Mouse (Mus musculus): ENCODE measurements around the gene Tcf20. TPM values are rescaled to one million over a fixed set of nuclear protein-coding genes. Genes with fewer than 3 reads are reported as not detected.
A peak's percentile ranks its signal among the peaks of the same experiment; 100 is the strongest.

Tcf20 gene
- total RNA-seq, 2 experiments from 2014 or later: 49.9 to 59.1 TPM

DNA sequence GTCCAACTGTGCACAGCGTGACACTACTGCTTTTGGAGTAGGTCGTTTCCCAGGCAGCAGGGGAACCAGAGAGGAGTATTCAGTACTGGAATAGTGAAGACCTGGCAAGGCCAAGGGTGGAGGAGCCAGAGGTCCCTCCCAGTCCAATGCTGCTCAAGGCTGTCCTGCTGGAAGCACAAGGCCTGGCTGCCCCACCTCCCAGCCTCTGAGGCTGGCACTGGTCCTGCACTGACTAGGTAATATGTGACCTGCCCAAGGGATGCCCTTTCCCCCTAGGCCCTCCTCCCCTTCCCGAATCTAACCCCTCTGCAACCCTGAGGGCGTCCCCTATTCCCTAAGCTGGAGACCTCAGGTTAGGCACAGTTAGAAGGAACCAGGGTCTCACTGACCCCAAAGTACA, 25.1 kb downstream of the Tcf20 start:
- no peak for DNase-seq

GRCm38 (mm10) chr15:82960786-82961561, 26.7 kb downstream of the Tcf20 start:
- no peak for DNase-seq
- intact Hi-C loops (cut with DNase I): no loop called here

More for the DNA sequence above, 25.1 kb downstream of the Tcf20 start:
- intact Hi-C loops (cut with DNase I): no loop called here

- intact Hi-C loops (cut with DNase I): no loop called here
- DNase-seq: no peak
Observed at GRCm38 (mm10) chr15:82959151-82959550, 28.5 kb downstream of the Tcf20 start.

DNA sequence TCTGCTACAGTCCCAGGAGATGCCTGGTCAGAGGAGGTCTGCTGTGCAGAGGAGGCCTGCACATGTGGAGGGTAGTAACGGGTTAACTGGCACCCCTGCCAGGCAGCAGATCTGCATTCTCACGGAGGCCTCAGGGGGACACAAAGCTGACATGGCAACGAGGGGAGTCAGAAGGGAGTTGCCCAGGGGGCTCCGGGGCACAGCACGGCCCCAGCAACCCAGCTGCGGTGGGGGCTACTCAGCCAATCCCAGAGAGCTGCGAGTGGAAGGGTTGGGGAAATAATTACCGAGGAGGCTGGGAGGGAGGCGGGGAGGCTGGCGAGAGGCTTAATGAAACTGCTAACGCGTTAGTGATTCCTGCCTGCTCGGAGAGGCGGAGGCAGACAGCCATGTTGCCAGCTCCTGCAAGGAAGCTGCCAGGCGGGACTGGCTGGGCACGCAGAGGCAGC, 29.4 kb downstream of the Tcf20 start:
- intact Hi-C loops (cut with DNase I): no loop called here
- DNase-seq: no peak

GRCm38 (mm10) chr15:82956721-82957120, 31.0 kb downstream of the Tcf20 start:
- intact Hi-C loops (cut with DNase I): no loop called here
- DNase-seq: no peak

DNA sequence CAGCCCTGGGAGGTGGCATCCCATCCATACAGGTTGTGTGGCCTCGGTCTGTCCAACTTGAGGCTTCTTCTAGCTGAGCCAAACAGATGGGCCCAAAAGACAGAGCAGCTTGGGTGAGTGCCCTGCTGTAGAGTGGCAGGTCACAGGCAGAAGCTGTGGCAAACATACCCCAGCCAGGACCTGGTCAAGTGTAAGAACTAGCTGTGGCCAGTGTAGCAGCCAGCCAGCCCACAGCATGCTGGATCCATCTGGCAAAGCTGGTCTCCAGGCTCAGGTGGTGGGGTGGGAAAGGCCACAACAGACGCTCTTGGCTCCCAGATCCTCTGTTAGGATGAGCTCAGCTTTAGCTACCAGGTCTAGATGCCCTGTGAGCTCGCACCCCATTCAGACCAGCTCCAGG, 31.4 kb downstream of the Tcf20 start:
- intact Hi-C loops (cut with DNase I): no loop called here
- DNase-seq: no peak

DNA sequence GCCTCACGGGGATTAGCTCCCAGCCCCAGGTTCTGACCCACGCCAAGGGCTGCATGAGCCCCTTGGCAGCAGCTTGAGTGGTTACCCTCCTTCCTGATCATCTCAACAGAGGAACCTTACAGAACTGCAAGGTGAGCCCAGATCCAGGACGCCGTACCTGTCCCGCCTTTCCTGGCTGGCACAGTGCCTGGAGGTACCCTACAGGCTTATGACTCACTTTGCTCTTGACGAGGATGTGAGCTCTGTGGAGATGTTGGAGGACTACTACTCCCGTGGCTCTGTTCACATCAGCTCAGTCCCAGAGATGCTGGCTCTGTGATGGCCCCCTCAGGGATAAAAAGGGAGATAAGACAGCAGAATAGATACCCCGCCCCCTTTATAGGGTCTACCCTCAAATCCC, 32.4 kb downstream of the Tcf20 start:
- no peak for DNase-seq
- intact Hi-C loops (cut with DNase I): no loop called here

DNA sequence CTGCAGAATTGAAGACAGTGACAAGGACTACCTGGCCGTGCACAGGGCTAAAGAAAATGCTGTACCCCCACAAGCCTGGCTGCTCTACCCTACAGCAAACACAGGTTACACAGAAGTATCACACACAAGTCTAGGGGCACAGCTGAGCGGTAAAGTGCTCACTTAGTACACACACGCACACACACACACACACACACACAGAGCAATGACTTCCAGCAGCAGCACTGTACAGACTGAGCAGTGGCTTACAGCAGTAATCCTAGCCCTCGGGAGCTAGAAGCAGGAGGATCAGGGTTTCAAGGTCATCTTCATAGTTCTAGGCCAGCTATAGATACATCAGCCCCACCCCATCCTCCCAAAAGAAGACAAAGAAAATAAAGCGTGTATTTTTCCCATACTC, 33.6 kb downstream of the Tcf20 start:
- intact Hi-C loops (cut with DNase I): no loop called here
- DNase-seq: no peak

DNA sequence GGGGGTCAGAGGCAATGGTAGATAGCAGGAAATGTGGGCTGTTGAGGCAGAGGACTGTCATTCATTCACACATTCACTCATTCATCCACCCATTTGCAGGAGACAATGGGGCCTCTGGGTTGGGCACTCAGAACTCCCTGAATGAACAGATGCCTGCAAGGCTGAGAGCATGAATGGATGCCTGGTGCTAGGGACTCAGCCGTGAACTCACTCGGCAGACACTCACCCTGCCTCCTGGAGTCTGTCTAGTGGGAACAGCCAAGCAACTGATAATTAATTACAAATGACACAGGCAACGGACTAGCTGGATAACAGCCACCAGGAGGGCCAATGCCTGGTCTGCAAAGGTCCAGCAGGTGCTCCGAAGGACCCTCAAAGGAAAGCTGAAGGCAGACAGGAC, 34.6 kb downstream of the Tcf20 start:
- intact Hi-C loops (cut with DNase I): no loop called here
- no peak for DNase-seq

- no peak for DNase-seq
- intact Hi-C loops (cut with DNase I): no loop called here
Observed at GRCm38 (mm10) chr15:82952292-82952705, 35.4 kb downstream of the Tcf20 start.

DNA sequence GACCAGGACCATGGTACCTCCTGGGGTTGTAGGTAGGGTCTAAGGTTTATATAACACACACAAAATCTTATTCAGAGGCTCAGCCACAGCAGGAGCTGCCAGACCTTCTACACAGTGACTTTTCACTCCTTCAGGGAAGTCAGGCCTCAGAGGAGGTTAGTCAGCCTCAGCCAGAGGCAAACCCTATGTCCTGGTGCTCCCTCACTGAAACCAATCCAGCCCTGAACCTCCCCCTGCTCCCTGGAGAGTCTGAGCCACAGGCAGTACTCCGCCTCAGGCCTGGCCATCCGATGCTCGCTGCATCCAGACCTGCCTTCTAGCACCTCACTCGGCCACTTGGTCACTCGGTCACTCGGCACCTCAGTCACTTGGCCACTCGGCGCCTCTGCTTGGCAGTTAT, 37.4 kb downstream of the Tcf20 start:
- no peak for DNase-seq
- intact Hi-C loops (cut with DNase I): no loop called here

- intact Hi-C loops (cut with DNase I): no loop called here
- no peak for DNase-seq
Observed at GRCm38 (mm10) chr15:82947431-82947830, 40.2 kb downstream of the Tcf20 start.

- intact Hi-C loops (cut with DNase I): no loop called here
- no peak for DNase-seq
Observed at GRCm38 (mm10) chr15:82944479-82945195, 43.0 kb downstream of the Tcf20 start.

GRCm38 (mm10) chr15:82941733-82942132, 45.9 kb downstream of the Tcf20 start:
- no peak for DNase-seq
- intact Hi-C loops (cut with DNase I): no loop called here

DNA sequence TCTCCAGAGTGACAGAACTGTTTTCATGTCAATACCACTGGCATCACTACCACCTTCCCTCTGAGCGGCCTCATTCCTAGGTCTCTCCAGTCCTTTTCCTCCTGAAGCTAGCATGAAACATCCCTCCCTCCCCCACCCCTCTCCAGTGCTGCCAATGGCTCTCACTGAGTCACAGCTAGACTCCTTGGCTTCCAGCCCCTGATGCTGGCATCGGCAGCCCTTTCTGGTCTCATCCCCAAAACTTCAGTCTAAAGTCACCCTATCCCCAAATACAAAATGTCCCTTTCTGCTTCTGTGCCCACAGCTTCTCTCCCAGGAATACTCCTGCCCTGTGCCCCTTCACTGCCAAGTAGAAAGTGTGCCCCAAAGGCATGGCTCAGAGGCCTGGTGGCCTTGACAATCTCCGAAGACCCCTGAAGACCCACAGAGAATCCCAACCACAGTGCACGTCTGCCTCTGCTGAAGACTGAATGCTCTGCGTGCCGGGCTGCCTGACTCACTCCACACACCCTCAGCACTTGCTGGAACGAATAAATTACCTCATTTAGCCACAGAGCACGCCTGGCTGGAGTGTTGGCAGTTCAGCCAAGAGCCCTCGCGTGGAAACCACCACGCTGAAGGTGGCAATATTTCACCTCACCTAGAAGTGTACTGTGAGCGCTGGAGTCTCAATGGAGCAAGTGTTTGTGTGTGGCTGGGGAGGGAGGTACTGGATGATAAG, 47.0 kb downstream of the Tcf20 start:
- no peak for DNase-seq
- intact Hi-C loops (cut with DNase I): no loop called here

GRCm38 (mm10) chr15:82938155-82938569, 49.5 kb downstream of the Tcf20 start:
- intact Hi-C loops (cut with DNase I): no loop called here
- peak; percentile 48 to 60 for DNase-seq

DNA sequence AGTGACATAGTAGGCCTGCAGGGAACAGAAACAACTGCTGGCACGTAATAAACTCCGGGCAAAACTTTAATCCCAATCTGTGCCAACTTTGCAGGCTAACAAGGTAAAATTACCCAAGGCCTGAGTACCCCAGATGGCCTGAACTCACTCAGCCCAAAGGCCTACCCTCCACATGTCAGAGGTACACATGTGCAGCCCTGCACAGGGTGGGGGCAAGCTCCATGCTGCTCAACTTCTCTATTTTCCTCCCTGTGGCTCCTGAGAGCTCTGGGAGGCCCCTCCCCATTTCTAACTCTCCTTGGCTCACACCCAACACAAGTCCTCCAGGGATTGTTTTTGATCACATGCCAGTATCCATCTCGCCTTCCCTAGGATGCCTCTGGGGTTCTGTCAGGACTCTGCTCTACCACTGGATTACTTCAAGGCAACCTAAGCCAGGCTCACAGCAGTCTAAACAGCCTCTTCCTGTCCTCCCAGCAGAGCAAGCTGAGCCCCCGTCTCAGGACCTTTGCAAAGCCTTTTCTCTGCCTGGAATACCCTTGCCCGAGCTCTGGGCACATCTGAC, 50.2 kb downstream of the Tcf20 start:
- no peak for DNase-seq
- intact Hi-C loops (cut with DNase I): no loop called here

- DNase-seq: no peak
- intact Hi-C loops (cut with DNase I): no loop called here
Observed at GRCm38 (mm10) chr15:82934971-82935370, 52.7 kb downstream of the Tcf20 start.

DNA sequence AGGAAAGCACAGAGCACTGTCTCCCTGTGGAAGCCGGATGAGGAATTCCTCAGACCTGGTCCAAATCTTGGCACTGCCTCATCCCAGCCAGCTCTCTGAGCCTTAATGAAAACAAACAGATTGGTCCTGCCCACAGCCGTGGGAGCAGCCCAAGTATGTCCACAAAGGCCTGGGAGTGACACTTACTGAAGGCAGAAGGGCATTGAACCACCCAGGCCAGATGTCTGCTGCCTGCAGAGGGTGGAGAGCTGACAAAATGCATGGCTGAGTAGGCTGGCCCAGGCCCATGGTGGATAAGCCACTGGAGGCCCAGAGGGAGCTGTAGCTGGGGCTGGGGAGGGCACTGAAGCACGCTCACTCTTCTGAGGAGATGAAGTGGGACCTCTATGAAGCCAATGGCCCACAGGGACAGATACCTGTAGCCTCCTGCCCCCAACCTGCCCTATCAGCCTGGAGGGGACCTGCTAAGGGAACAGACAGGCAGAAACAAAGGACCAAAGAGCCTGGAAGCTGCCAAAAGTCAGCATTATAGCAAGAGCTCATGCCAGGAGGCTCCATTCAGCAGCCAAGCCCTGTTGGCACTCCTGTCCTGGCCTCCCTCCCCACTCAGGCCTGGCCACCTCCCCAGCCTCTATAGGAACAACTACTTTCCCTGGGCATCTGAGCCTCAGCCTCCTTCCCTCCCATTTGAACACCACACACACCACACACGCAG, 54.6 kb downstream of the Tcf20 start:
- intact Hi-C loops (cut with DNase I): no loop called here
- no peak for DNase-seq

- intact Hi-C loops (cut with DNase I): no loop called here
- no peak for DNase-seq
Observed at GRCm38 (mm10) chr15:82931436-82931835, 56.2 kb downstream of the Tcf20 start.

Data from heart, postnatal 14 days (tissue).